Mouse (Mus musculus) kidney, embryonic 15.5 days (tissue): ENCODE measurements around the gene Retsat. TPM values are rescaled to one million over a fixed set of nuclear protein-coding genes. Genes with fewer than 3 reads are reported as not detected.

Experiments
- ATAC-seq: fragments of 200-750 bp; cut with Nextera tagmentation; replicated peaks from 2 replicates; pipeline ENCODE4 v1.8.0; 2017; ENCODE audit warnings: moderate TSS enrichment; ENCODE audit not compliant: low FRiP score
- H3K27ac ChIP-seq: fragments of 300-500 bp; sonication (generic); 2 replicates; pipeline ENCODE4 v1.5.1; 2015; ENCODE audit warnings: mild to moderate bottlenecking, inconsistent platforms
- H3K27me3 ChIP-seq: fragments of 300-500 bp; sonication (generic); 2 replicates; pipeline ENCODE4 v1.6.1; 2015; ENCODE audit warnings: inconsistent platforms
- H3K36me3 ChIP-seq: fragments of 300-500 bp; sonication (generic); 2 replicates; pipeline ENCODE4 v1.6.1; 2015; ENCODE audit warnings: inconsistent platforms
- H3K4me1 ChIP-seq: fragments of 300-500 bp; sonication (generic); 2 replicates; pipeline ENCODE4 v1.6.1; 2015; ENCODE audit warnings: inconsistent platforms
- H3K4me2 ChIP-seq: fragments of 300-500 bp; sonication (generic); 2 replicates; pipeline ENCODE4 v1.6.1; 2015; ENCODE audit warnings: moderate library complexity, mild to moderate bottlenecking, inconsistent platforms
- H3K4me3 ChIP-seq: fragments of 300-500 bp; sonication (generic); replicated peaks from 2 replicates; pipeline ENCODE4 v1.5.1; 2015; ENCODE audit warnings: mild to moderate bottlenecking, inconsistent platforms
- H3K9ac ChIP-seq: fragments of 300-500 bp; sonication (generic); 2 replicates; pipeline ENCODE4 v1.6.1; 2015; ENCODE audit warnings: mild to moderate bottlenecking, inconsistent platforms
- H3K9me3 ChIP-seq: fragments of 300-500 bp; sonication (generic); replicated peaks from 2 replicates; pipeline ENCODE4 v1.6.1; 2016; ENCODE audit warnings: inconsistent platforms
- WGBS: fragments of 180-500 bp; shearing (Covaris S2); methylation state at CpG from one replicate; pipeline ENCODE4 v1.1.7; 2015; ENCODE audit warnings: mixed read lengths; 5-methylcytosine and 5-hydroxymethylcytosine counted together
- polyA plus RNA-seq: library from polyadenylated mRNA; unstranded; fragments of >200 nt; fragmentation: Nextera tagmentation; extraction: Ambion mirVana; gene quantifications from 2 replicates; pipeline ENCODE4 v1.2.1, GENCODE M21; 2015

Gene Retsat
- polyA plus RNA-seq, 1 experiment from 2014 or later = 22.1 TPM

GRCm38 (mm10) chr6:72610261-72610660 is 12.0 kb downstream of the Retsat start:
- no peak for ATAC-seq
- no peak overlapping the region for H3K4me2 ChIP-seq
- no peak overlapping the region for H3K4me3 ChIP-seq
- H3K27ac ChIP-seq = no peak overlapping the region
- H3K27me3 ChIP-seq = no peaks in the 10 kb centered on the region
- H3K4me1 ChIP-seq = peaks cover 20% of the 10 kb centered on the region
- no peaks in the 10 kb centered on the region for H3K9me3 ChIP-seq
- H3K36me3 ChIP-seq = peaks cover 80% of the 10 kb centered on the region
- H3K9ac ChIP-seq = no peak overlapping the region
- 28% methylated on average over 4 of the region's 4 CpGs for WGBS

DNA sequence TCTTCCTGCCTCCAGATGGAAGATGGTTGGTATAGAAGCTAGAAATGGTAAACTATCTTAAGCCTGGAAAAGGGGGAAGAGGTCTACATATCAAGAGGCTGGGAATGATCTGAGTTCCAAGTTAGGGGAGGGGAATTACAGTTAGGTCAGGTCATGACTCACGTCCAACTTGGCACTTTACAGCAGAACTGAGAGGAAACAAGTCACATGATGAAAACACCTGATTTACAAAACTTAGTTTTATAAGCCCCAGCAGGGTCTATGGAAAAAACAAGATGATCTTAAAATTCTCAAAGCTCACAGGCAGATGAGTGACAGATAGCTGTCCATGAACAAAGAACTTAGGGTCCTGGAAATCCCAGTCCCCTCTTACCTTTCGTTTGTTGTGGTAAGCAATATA is 16.9 kb downstream of the Retsat start:
- H3K36me3 ChIP-seq = peaks cover 36% of the 10 kb centered on the region
- 54% methylated on average over 2 of the region's 2 CpGs for WGBS
- peak overlapping the region; percentile 92 for H3K4me2 ChIP-seq
- H3K27me3 ChIP-seq = no peaks in the 10 kb centered on the region
- no peaks in the 10 kb centered on the region for H3K9me3 ChIP-seq
- H3K4me3 ChIP-seq = peak overlapping the region; percentile 94
- no peak overlapping the region for H3K27ac ChIP-seq
- peaks cover 46% of the 10 kb centered on the region for H3K4me1 ChIP-seq
- no peak for ATAC-seq
- 0 out of 2 replicates have a peak overlapping the region, but pooled peaks have one; percentile 14 for H3K9ac ChIP-seq

- H3K4me3 ChIP-seq = peak overlapping the region; percentile 94
- peak overlapping the region; percentile 56 for H3K9ac ChIP-seq
- H3K4me2 ChIP-seq = peak overlapping the region; percentile 92
- 23% methylated on average over 25 of the region's 25 CpGs for WGBS
- peaks cover 48% of the 10 kb centered on the region for H3K4me1 ChIP-seq
- peaks cover 30% of the 10 kb centered on the region for H3K36me3 ChIP-seq
- no peaks in the 10 kb centered on the region for H3K27me3 ChIP-seq
- ATAC-seq = no peak
- no peak overlapping the region for H3K27ac ChIP-seq
- no peaks in the 10 kb centered on the region for H3K9me3 ChIP-seq
Observed at GRCm38 (mm10) chr6:72615561-72616375, 17.5 kb downstream of the Retsat start.

DNA sequence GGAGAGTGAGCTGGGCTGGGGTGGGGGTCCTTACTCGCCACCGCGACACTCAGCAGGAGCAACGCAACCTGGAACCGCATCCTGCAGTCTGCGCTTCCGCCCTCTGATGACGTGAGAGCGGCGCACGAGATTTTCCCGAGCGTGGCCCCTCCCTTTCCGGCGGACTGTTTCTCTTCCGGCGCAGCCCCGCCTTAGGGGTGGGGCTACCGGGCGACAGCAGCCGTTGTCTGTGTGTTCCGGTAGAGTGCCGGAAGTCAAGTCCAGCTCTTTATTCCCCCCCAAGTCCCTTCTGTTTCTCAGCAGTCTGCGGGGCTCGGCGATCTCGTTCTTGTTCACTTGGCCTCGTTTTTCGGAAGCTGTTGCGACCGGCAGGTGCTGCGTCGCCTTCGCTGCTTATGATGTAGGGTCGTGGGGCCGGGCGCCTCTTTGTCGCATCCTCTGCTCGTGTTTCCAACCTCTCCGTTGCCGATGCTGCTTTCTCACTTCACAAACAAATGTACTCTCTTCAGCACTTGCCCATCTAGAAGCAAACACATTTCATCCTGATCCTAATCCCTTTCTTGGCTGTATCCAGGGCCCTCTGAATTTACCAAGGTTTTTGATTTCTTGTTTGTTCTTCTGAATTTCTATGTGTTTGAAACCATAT is 18.5 kb downstream of the Retsat start, which contains the start of gene Tgoln1:
Gene Tgoln1, minus strand, starts transcription at position 358 of the 646 bp plus-strand sequence.
- ATAC-seq = peak; percentile 95
- no peaks in the 10 kb centered on the region for H3K9me3 ChIP-seq
- H3K4me2 ChIP-seq = peak within 1 kb of the TSS; percentile 92
- H3K4me3 ChIP-seq = peak within 1 kb of the TSS; percentile 94
- H3K9ac ChIP-seq = peak within 1 kb of the TSS; percentile 56
- peaks cover 20% of the 10 kb centered on the region for H3K36me3 ChIP-seq
- H3K27me3 ChIP-seq = no peaks in the 10 kb centered on the region
- WGBS = under 1% methylated on average over 41 of the region's 41 CpGs
- H3K4me1 ChIP-seq = peaks cover 48% of the 10 kb centered on the region
- peak within 1 kb of the TSS; percentile 85 for H3K27ac ChIP-seq

DNA sequence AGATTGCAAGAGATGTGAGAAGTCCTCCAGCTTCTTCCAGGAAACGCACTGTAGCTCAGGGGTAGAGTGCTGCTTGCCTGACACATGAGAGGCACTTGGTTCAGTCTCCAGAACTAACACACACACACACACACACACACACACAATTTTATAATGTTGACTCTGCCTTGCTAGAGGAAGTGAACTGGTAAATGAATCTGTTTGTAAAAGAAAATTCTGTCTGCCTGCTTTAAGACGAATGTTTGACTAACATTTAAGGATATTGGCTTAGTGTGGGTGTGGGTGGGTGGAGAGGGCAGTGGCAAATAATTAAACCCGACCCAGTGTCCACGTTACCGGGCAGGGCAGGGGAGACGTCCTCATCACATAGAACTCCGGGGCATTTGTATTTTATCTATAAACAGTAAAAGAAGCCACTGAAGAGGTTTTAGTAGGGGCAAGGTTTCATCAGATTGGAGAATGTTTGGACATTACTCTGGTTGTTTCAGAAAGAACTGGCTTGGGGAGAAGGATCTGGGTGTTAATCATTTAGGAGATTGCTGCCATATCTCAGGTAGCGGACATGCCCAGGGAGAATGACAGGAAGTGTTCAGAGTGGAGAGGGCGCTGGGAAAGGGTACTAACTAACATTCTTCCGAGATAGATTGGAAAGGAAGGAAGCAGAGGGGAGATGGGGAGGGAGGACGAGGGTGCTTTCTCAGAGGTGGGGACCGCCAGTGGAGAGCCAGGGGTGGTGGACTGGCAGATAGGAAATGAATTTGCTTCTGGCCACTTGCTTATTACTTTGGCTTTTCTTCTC is 21.7 kb downstream of the Retsat start:
- Histone ChIP-seq H3K4me3 (peak overlapping the region; percentile 22), H3K4me2 (peak overlapping the region; percentile 48), H3K27me3 (no peaks in the 10 kb centered on the region), H3K9me3 (no peaks in the 10 kb centered on the region), H3K27ac (peak overlapping the region; percentile 74), H3K9ac (no peak overlapping the region; the same call in 1 of the 2 replicates), H3K36me3 (no peaks in the 10 kb centered on the region), H3K4me1 (peaks cover 31% of the 10 kb centered on the region)
- ATAC-seq = no peak
- WGBS = 23% methylated on average over 12 of the region's 12 CpGs

GRCm38 (mm10) chr6:72620920-72621319 is 22.6 kb downstream of the Retsat start:
- Histone ChIP-seq H3K36me3 (peaks cover 3% of the 10 kb centered on the region), H3K9ac (no peak overlapping the region), H3K4me2 (no peak overlapping the region), H3K27ac (no peak overlapping the region), H3K4me1 (peaks cover 21% of the 10 kb centered on the region), H3K27me3 (no peaks in the 10 kb centered on the region), H3K9me3 (no peaks in the 10 kb centered on the region), H3K4me3 (no peak overlapping the region)
- WGBS = 82% methylated on average over 5 of the region's 5 CpGs
- no peak for ATAC-seq

DNA sequence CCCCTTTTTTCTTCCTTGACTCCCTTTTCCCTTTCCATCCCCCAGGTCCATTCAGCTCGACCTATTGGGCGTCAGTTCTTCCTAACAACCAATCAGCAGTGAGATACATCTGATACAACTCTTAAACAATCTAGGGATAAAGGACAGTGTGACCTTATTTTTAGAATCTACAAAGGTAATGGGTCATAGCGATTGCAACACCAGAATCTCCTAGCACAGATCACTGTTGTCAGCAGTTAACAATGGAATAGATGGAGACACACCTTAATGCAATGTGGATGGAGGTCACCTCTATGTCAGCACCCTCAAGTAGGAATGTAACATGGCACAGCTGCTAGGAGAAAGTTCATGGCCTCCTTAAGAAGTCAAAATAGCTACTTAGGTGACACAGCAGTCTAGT is 24.6 kb downstream of the Retsat start:
- Histone ChIP-seq H3K27me3 (no peaks in the 10 kb centered on the region), H3K9me3 (no peaks in the 10 kb centered on the region), H3K4me3 (no peak overlapping the region), H3K4me2 (no peak overlapping the region), H3K36me3 (peaks cover 22% of the 10 kb centered on the region), H3K4me1 (peaks cover 16% of the 10 kb centered on the region), H3K27ac (no peak overlapping the region), H3K9ac (no peak overlapping the region)
- WGBS = 33% methylated on average over 3 of the region's 3 CpGs
- no peak for ATAC-seq

GRCm38 (mm10) chr6:72623661-72624402 is 25.6 kb downstream of the Retsat start:
- 89% methylated on average over 8 of the region's 8 CpGs for WGBS
- no peaks in the 10 kb centered on the region for H3K9me3 ChIP-seq

DNA sequence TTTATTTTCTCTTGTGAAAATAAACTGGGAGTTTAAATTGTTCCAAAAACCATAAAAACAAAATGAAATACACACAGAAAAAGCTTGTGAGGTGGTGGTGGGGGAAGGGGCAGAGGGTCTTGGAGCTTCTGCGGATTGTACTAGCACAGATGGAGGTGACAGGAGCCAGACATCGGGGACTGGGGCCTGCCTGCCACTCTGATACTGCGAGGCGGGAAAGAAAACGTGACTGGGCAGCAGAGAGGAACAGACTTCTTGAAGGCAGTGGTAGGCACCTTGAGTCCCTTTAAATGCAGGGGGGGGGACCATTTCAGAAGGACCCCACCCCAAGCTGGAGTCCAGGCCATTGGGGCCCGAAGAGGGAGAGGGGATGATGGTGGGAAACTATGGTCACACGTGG is 28.1 kb downstream of the Retsat start:
- no peak overlapping the region for H3K4me3 ChIP-seq
- peaks cover 55% of the 10 kb centered on the region for H3K36me3 ChIP-seq
- ATAC-seq = no peak
- 73% methylated on average over 7 of the region's 7 CpGs for WGBS
- H3K27me3 ChIP-seq = no peaks in the 10 kb centered on the region
- H3K4me2 ChIP-seq = no peak overlapping the region
- H3K9me3 ChIP-seq = no peaks in the 10 kb centered on the region
- peak overlapping the region; percentile 70 for H3K27ac ChIP-seq
- peaks cover 5% of the 10 kb centered on the region for H3K4me1 ChIP-seq
- H3K9ac ChIP-seq = no peak overlapping the region

More at GRCm38 (mm10) chr6:72623661-72624402, 25.6 kb downstream of the Retsat start:
- H3K27ac ChIP-seq = no peak overlapping the region
- no peak overlapping the region for H3K4me3 ChIP-seq
- peaks cover 30% of the 10 kb centered on the region for H3K36me3 ChIP-seq
- no peak overlapping the region for H3K9ac ChIP-seq
- H3K27me3 ChIP-seq = no peaks in the 10 kb centered on the region
- peaks cover 16% of the 10 kb centered on the region for H3K4me1 ChIP-seq
- ATAC-seq = no peak
- no peak overlapping the region for H3K4me2 ChIP-seq

- Histone ChIP-seq H3K9ac (peak overlapping the region; percentile 10; the same call in 1 of the 2 replicates), H3K36me3 (peaks cover 64% of the 10 kb centered on the region), H3K4me1 (peaks cover 5% of the 10 kb centered on the region), H3K4me2 (no peak overlapping the region), H3K27ac (peak overlapping the region; percentile 70), H3K4me3 (no peak overlapping the region; the same call in 1 of the 2 replicates), H3K9me3 (no peaks in the 10 kb centered on the region), H3K27me3 (no peaks in the 10 kb centered on the region)
- peak; percentile 82 for ATAC-seq
- 67% methylated on average over 16 of the region's 16 CpGs for WGBS
Observed at GRCm38 (mm10) chr6:72627276-72627675, 29.0 kb downstream of the Retsat start.

DNA sequence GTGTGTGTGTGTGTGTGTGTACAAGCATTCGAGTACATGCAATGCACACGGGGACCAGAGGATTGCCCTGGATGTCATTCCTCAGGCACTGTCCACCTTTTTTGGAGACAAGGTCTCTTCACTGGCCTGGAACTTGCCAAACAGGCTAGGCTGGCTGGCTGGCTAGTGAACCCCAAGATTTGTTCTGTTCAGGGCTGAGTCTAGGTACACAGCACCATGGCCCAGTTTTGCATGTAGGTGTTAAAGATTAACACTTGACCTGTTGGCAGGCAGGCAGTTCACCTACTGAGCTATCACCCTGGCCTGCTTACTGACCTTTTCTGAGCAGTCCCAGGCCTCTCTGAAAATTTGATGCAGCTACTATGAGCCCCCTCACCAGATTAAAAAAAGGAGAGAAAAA is 32.1 kb downstream of the Retsat start:
- 90% methylated on average over 2 of the region's 2 CpGs for WGBS

More for the DNA sequence above, 32.1 kb downstream of the Retsat start:
- Histone ChIP-seq H3K36me3 (peaks cover 76% of the 10 kb centered on the region), H3K4me3 (no peak overlapping the region), H3K27me3 (no peaks in the 10 kb centered on the region), H3K4me1 (peaks cover 5% of the 10 kb centered on the region), H3K4me2 (no peak overlapping the region), H3K27ac (no peak overlapping the region), H3K9me3 (no peaks in the 10 kb centered on the region), H3K9ac (no peak overlapping the region)
- no peak for ATAC-seq
